Mouse (Mus musculus) embryonic fibroblast, embryonic 13.5 days (primary cell): ENCODE results near the gene Pde8b. TPM values are rescaled to one million over a fixed set of nuclear protein-coding genes. Genes with fewer than 3 reads are reported as not detected.

Experiments used
- H3K27ac ChIP-seq: 2 replicates; pipeline ENCODE4 v1.5.1; 2012; ENCODE audit warnings: low read length, control low read depth, inconsistent platforms; ENCODE audit not compliant: insufficient read depth
- H3K4me1 ChIP-seq: 2 replicates; pipeline ENCODE4 v1.6.1; 2011; ENCODE audit warnings: low read length; ENCODE audit not compliant: control insufficient read depth, insufficient read depth
- H3K4me3 ChIP-seq: 2 replicates; pipeline ENCODE4 v1.5.1; 2011; ENCODE audit warnings: mild to moderate bottlenecking, control low read depth, low read length; ENCODE audit not compliant: insufficient read depth
- CTCF ChIP-seq: IDR thresholded peaks from 2 replicates; pipeline ENCODE4 v1.5.1; 2011; ENCODE audit warnings: mild to moderate bottlenecking, control low read depth, low read length, moderate library complexity, borderline replicate concordance; ENCODE audit not compliant: insufficient read depth
- POLR2A ChIP-seq: IDR thresholded peaks from 2 replicates; pipeline ENCODE4 v1.6.1; 2011; ENCODE audit warnings: low read depth, mild to moderate bottlenecking, control low read depth, low read length, moderate library complexity
- polyA plus RNA-seq: library from polyadenylated mRNA; stranded (reverse); fragments of >200 nt; gene quantifications from 2 replicates; pipeline ENCODE4 v1.2.4, GENCODE M21; 2011; ENCODE audit warnings: low read depth; ENCODE audit not compliant: missing spikeins, insufficient read length

Pde8b gene
- polyA plus RNA-seq, 1 experiment: 21.7 TPM

DNA sequence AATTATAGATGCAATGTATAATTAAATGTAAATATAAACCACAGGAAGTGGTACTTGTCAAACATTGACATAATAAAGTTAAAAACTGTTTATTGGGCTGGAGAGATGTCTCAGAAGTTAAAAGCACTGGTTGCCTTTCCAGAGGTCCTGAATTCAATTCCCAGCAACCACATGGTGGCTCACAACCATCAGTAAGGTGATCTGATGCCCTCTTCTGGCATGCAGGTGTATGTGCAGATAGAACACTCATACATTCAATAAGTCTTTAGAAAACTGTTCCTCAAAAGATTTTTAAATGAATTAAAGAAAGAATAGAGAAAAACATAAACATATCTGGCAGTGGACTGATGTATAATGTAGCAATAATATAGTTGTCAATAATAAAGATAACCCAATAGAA, 179.9 kb downstream of the Pde8b start:
- H3K27ac ChIP-seq: no peak overlapping the region
- H3K4me1 ChIP-seq: no peaks in the 10 kb centered on the region
- no peak overlapping the region for H3K4me3 ChIP-seq
- no peak for TF ChIP-seq POLR2A
- TF ChIP-seq CTCF: no peak

GRCm38 (mm10) chr13:95067854-95068253, 182.3 kb downstream of the Pde8b start:
- no peak overlapping the region for H3K27ac ChIP-seq
- no peak overlapping the region for H3K4me3 ChIP-seq
- TF ChIP-seq CTCF (no peak), POLR2A (no peak)
- H3K4me1 ChIP-seq: no peaks in the 10 kb centered on the region

DNA sequence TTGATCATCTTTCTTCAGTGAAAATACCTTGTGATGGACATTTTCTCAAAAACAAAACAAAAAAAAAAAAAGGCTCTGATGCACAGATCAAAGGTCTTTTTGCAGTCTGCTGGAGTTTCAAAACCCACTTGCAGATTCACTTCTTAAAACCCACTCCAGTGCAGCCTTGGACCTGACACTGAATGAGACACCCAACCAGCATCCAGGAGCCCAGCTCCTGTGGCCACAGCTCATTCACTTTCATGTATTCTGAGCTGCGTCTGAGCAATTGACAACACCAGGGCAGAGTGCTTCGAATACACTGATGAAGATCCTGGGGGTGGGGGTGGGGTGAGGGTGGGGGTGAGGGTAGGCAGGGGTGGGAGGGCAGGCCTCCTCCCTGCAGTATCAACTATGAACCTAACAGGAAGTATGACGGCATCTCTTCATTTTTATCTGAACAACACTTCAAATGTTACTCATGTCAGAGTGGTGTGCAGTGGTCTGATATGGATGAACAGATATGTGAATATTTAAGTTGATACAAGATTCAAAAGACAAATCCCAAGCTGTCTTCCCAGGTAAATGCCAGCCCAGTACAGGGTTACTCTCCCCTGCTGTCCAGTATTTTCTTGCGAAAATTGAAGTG, 186.6 kb downstream of the Pde8b start:
- TF ChIP-seq POLR2A: no peak
- TF ChIP-seq CTCF: no peak
- Histone ChIP-seq H3K4me3 (no peak overlapping the region), H3K27ac (no peak overlapping the region)

DNA sequence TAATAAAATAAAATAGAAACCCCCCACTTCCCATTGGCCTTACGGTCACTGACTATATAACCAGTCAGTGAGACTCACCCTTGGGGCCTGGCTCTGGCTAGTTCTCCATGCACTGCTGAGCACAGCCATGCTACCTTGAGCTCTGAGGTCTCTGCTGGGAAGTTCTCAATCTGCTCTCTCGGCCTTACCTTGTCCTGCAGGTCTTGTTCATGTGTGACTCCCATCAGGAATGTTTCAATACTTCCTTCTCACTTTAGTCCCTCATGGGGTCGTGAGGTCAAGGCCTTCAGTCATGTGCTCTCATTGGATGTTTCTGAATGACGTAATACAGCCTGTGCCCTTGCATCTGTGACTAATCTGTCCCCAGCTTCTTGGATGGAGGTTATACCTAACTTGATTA, 191.3 kb downstream of the Pde8b start:
- TF ChIP-seq POLR2A: no peak
- TF ChIP-seq CTCF: no peak
- Histone ChIP-seq H3K4me1 (no peaks in the 10 kb centered on the region), H3K27ac (no peak overlapping the region), H3K4me3 (no peak overlapping the region)

More for the DNA sequence above, 186.6 kb downstream of the Pde8b start:
- H3K4me1 ChIP-seq: no peaks in the 10 kb centered on the region

DNA sequence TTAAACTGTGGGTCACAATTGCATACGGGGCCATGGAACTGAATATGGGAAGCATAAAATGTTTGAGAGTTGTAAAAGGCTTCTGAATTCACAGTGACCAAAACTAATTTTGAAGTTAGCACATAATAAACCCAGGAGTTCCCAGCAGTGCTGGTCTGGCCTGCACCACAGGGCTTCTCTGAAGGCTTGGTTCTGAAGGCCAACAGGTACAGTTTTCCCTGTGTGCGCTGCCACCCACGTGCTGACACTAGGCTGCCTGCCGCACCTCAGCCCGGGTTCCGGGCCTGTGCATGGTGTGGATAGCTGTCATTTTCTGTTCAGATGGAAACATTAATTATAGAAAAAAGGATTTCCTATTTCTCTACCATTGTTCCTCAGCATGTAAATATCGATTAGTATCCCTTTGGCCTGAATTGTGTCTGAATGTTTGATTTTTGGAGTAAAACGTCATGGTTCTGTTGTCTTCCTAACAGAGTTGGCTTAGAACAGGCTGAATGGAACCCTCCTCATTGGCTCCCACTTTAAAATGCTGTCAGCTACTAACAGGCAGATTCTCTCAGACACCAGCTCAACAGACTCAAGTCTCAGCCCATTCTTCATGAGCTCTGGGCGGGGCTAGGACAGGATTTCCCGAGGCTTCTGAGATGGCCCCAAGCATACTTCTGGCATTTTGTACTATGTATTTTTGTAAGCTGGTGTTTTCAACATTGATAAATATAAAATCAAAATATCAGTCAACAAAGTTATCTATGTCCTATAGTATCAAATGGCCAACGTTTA, 193.4 kb downstream of the Pde8b start:
- H3K4me1 ChIP-seq: no peaks in the 10 kb centered on the region
- no peak overlapping the region for H3K27ac ChIP-seq
- TF ChIP-seq CTCF (no peak), POLR2A (no peak)
- no peak overlapping the region for H3K4me3 ChIP-seq

DNA sequence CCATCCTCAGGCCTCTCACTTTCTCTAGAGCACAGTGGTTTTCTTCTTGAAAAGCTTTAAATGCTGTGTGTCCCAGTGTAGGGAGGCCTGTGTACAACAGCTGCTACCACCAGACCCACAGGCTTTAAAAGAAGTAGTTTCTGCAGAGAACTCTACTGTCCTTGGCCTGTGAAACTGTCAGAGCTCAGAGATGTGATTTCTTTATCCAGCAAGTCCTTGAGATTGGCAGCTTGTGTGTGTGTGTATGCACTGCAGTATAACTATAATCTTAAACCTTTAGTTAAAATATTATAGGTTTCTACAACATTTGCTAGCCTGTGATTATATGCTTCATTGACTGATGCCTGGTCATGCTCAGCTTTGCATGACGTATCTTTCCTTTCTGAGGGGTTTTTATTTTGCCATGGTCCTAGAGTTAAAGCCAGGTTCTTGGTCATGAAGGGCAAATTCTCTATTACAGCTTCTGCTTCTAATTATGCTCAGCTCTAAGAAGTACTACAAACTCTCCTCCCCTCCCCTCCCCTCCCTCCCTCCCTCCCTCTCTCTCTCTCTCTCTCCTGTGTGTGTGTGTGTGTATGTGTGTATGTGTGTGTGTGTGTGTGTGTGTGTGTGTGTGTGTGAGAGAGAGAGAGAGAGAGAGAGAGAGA, 194.3 kb downstream of the Pde8b start:
- no peak for TF ChIP-seq POLR2A
- TF ChIP-seq CTCF: no peak
- Histone ChIP-seq H3K4me3 (no peak overlapping the region), H3K27ac (no peak overlapping the region), H3K4me1 (no peaks in the 10 kb centered on the region)

DNA sequence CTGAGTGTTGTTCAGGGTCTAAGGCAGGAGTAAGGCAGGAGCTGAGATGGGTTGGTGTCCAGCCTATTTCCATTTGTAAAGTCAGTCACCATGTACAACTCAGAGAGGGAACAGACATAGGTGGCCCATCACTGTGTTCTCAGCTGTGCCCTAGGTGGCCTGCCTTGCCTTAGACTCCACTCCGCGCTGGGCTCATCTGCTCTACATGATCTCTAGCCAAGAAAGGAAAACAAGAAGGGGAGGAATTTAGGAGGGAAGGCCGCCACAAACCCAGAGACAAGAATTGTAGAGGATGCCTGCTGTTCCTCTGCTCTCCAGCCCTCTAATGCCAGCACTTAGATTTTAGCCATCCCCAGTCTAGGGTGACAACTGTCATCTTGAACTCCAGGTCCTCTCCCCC, 197.7 kb downstream of the Pde8b start:
- Histone ChIP-seq H3K4me1 (peaks cover 2% of the 10 kb centered on the region; the same call in 1 of the 2 replicates), H3K4me3 (no peak overlapping the region), H3K27ac (no peak overlapping the region)
- no peak for TF ChIP-seq CTCF
- no peak for TF ChIP-seq POLR2A

GRCm38 (mm10) chr13:95050398-95050797, 199.7 kb downstream of the Pde8b start:
- Histone ChIP-seq H3K4me3 (no peak overlapping the region), H3K27ac (no peak overlapping the region), H3K4me1 (peaks cover 2% of the 10 kb centered on the region; the same call in 1 of the 2 replicates)
- no peak for TF ChIP-seq CTCF
- no peak for TF ChIP-seq POLR2A

GRCm38 (mm10) chr13:95044108-95044507, 206.0 kb downstream of the Pde8b start:
- no peaks in the 10 kb centered on the region for H3K4me1 ChIP-seq
- no peak overlapping the region for H3K27ac ChIP-seq
- H3K4me3 ChIP-seq: no peak overlapping the region
- no peak for TF ChIP-seq CTCF
- no peak for TF ChIP-seq POLR2A
